Mouse (Mus musculus): ENCODE results near the gene Gm10188. TPM values are rescaled to one million over a fixed set of nuclear protein-coding genes. Genes with fewer than 3 reads are reported as not detected.

The Gm10188 gene
- total RNA-seq, 1 experiment from 2014 or later: not detected

DNA sequence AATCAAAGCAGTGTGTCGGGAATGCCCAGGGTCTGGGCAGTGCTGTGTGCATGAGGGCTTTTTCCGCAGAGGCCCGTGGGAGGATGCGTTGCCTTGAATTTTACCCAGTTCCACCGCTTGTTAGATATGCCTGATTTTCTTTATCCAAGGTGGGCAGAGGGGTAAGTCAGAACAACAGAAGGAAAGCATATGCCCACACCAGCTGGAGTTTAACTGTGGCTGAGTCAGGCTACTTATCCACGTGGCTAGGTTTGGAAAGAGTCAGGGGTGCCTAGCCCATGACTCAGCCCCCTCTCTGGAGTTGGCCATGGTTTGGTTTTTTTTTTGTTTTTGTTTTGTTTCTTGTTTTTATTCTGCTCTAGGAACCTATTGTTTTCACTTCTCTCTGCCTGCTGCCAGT is 30.3 kb downstream of the Gm10188 start:
- ATAC-seq (replicated peaks; ENCODE audit: insufficient number of reproducible peaks, low FRiP score, low TSS enrichment, poor library complexity, severe bottlenecking): no peak

DNA sequence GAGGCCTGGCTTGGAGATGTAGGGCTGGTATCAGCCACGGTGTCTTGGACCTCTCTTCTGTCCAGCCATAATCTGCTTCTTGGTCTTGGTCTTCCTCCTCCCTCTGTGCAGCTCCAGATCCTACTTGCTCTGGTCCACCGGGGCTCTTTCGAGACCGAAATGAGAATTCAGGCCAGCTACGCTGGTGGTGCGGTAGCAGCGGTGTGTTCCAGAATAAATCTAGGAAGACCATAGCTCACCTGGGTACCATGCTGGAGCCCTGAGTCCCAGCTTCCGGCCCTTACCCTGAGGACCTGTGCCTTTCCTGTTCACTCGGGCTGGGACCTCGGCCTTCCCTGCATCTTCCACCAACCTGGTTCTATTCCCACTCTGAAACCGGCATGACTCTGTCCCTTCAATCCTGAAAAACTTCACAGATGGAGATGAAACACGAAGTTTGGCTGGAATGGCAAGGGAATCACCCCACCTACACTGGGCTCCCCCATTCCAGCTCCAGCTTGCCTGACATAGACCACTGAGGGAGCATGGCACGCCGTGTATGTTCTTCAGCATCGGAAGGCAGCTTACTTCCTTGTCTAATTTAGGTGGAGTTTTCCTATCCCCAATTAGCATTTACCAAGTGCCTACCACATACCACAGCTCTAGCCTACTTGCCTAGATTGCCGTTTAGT is 31.0 kb downstream of the Gm10188 start:
- ATAC-seq (replicated peaks; ENCODE audit: insufficient number of reproducible peaks, low FRiP score, low TSS enrichment, poor library complexity, severe bottlenecking): no peak

DNA sequence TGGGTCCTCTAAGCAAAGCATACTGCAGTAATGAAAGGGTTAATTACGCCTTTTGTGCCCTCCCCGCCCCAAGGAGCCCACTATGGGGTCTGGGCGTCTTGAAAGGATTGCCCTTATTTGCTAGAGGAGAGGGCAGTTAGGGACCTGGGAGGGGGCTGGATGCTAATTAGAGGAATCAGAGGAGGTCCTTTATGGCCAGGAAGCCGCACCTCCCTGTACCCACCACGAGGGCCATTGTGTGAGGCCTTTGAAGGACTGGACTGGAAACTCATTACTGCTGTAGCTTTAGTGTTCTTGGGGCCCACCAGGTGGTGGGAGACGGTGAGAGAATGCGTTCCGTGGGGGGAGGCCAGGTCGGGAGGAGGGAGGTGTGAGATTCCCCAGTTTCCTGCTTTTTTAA is 31.9 kb downstream of the Gm10188 start:
- no peak for ATAC-seq (replicated peaks; ENCODE audit: insufficient number of reproducible peaks, low FRiP score, low TSS enrichment, poor library complexity, severe bottlenecking)

DNA sequence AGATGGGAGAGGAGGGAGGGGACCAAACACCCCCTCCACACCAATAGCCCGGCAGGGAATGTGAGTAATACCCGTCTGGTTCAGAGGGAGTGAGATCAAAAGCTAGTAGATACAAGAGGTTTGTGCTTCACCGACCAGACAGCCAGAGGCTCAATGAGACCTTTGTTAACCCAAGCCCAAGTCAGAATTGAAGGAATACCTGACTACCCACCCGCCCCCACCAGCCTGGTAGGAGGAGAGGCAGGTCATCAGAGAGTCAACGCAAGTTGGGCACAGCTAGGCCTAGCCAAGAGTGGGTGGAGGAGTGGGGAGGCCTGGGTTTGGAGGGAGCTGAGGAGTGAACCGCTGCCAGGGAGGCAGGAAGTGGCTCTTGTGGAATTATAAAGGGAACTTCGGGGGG is 33.2 kb downstream of the Gm10188 start:
- no peak for ATAC-seq (replicated peaks; ENCODE audit: insufficient number of reproducible peaks, low FRiP score, low TSS enrichment, poor library complexity, severe bottlenecking)

DNA sequence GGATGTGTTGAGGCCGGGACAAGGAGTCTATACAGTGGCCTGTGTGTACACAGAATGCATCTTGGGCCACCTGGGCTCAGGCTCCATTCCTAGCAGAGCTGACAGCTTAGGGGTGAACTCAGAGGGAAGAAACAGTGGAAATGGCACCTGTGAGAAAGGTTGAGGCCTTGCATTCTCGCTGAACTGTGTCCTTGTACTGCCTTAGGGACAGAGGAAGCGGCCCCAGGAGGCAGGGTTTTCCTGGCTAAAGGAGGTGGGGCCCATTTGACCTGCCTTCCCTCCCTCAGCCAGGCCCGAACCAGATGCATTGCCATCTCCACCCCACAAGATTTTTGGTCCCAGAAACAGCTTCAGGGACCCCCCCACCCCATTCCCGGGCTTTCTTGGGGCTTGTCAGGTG is 33.9 kb downstream of the Gm10188 start:
- no peak for ATAC-seq (replicated peaks; ENCODE audit: insufficient number of reproducible peaks, low FRiP score, low TSS enrichment, poor library complexity, severe bottlenecking)

DNA sequence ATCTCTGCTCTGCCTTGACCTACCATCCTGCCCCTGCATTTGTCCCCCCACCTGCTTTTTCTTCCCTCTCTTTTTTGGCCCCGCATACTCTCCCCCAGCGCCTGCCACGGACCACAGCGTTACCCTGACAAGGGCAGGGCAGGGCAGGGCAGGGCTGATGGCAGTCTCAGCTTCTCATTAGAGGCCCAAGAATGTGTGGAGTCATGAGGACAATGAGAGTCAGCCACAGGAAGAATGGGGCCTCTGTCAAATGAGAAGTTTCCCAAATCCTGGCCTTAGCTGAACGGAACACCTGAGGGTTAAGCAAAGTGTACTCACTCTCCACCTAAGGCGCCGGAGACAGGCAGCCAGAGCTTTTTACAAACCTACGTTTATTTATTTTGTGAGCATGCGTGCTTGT is 34.5 kb downstream of the Gm10188 start:
- no peak for ATAC-seq (replicated peaks; ENCODE audit: insufficient number of reproducible peaks, low FRiP score, low TSS enrichment, poor library complexity, severe bottlenecking)

DNA sequence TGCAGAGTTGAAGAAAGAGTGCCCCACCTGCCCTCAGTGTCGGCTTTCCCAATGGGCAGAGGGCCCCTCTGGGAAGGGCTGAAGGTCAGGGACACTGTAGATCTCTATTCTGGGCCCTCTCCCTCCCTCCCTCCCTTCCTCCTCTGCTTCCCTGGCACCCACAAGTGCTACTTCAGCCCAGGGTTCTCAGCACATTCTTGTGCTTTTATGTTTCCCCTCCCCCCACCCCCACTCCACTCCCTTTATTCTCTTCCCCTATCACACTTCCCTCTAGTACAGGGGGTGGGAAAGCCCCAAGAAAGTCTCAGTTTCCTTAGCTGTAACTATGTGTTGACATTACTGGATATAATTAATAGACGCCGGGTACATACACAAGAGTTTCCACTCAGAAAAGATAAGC is 34.9 kb downstream of the Gm10188 start:
- ATAC-seq (replicated peaks; ENCODE audit: insufficient number of reproducible peaks, low FRiP score, low TSS enrichment, poor library complexity, severe bottlenecking): no peak

DNA sequence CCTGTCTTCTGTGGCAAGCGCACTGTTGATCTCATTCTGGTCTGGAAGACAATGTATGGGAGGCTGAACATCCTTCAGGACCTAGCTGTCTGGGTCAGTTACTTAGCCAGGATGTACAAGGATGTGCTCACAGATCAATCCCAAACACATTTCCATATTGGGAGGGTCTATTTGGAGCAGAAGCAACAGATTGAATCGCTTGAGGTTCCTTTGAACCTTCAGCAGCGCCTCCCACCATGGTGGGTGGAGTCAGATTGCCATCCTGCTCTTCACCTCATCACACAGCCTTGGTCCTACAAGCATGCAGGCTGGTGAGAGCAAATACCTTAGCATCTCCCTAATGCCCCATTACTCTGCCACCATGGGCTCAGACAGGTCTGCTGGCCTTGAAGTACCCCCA is 35.8 kb downstream of the Gm10188 start:
- no peak for ATAC-seq (replicated peaks; ENCODE audit: insufficient number of reproducible peaks, low FRiP score, low TSS enrichment, poor library complexity, severe bottlenecking)

DNA sequence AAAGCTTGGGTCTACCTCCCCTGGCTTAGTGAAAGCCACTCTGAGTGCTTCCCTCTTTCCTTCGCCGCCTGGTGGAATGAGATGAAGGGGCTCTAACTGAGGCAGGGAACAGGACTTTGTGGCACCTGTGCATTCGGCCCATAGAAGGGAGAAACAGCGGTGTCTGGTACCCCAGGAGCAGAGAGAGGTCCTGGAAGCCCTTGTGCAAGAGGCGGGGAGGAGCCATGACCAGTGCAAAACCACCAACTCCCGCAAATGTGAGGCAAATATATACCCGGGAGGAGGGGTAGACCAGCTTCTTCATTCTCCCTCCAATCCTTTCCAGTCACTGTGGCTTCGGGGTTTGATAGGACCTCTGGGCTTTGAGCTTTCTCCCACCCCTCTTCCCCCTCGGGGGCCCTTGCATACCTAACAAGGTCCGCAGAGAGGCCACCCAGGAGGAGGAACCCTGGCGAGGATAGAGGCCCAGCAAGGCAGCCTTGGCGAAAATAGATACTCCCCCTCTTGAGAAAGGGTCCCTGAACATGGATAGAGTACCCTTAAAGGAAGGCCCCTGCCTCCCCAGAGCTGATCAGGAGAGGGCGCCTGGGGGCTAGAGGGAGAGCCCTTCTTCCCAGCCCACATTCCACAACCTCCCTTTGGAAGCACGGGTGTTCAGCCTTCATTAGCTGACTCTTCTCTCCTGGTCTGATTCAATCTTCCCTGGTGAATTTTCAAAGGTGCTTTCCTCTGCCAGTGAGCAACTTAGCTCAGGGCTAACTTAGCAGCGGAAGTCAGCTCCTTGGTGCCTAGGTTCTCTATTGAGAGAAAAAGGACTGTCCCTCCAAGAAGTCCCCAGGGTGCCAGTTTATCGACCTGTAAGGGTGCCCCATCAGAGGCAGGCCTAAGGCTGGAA is 37.5 kb downstream of the Gm10188 start:
- no peak for ATAC-seq (replicated peaks; ENCODE audit: insufficient number of reproducible peaks, low FRiP score, low TSS enrichment, poor library complexity, severe bottlenecking)

DNA sequence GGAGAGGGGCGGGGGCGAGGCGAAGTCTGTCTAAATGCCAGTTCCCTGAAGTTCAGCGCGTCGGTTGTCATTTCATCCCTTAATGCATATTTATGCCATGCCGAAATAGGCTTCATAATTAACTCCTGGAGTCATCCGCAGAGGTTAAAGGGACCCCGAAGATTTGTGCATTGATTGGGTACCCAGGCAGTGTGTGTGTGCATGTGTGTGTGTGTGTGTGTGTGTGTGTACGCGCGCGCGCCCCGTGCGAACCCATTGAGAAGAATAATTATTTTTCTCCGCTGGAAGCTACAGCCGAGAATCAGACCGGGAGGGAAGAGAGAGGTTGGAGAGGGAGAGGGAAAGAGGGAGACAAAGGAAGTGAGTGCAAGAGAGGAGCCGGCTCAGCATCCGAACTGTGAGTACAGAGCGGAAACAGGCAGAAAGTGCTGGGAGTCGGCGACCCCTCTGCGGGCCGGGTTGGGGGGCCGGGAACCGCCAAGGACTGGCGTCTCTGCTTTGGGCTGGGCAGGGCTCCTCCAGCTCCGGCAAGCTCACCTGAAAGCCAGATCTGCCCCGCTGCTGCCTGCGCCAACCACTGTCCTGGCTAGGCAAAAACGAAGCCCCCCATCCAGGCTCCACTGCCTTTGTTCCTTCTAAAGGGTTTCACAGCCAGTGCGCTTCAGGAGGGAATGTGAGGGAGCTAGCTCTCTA is 38.3 kb downstream of the Gm10188 start, which contains the start of the genes Lemd1 and AC124108.1:
Gene Lemd1, plus strand, starts transcription at position 339 of the 693 bp plus-strand sequence.
Gene AC124108.1, plus strand, starts transcription at position 365 of the 693 bp plus-strand sequence.
- ATAC-seq (replicated peaks; ENCODE audit: insufficient number of reproducible peaks, low FRiP score, low TSS enrichment, poor library complexity, severe bottlenecking): no peak

DNA sequence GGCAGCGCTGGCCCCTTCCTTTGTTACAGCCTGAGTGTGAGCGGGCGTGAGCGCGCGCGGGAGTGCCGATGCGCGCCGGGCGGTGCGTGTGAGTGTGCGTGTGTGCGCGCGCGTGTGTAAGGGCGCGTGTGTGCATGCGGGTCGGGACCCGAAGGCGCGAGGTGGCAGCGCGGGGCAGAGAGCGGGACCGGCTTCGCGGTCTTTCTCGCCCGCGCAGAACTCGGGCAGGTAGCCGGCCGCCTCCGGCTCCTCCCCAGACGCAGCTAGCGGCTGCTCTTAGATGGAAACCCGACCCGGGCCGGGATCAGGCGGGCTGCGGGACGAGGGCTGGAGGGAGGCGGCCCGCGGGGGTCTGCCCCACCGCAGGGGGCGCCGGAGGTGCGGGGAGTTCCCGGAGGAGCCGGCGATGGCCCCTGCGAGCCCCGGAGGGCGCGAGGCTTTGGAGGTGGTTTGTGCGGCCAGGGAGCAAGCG is 38.9 kb downstream of the Gm10188 start:
- ATAC-seq (replicated peaks; ENCODE audit: insufficient number of reproducible peaks, low FRiP score, low TSS enrichment, poor library complexity, severe bottlenecking): no peak

DNA sequence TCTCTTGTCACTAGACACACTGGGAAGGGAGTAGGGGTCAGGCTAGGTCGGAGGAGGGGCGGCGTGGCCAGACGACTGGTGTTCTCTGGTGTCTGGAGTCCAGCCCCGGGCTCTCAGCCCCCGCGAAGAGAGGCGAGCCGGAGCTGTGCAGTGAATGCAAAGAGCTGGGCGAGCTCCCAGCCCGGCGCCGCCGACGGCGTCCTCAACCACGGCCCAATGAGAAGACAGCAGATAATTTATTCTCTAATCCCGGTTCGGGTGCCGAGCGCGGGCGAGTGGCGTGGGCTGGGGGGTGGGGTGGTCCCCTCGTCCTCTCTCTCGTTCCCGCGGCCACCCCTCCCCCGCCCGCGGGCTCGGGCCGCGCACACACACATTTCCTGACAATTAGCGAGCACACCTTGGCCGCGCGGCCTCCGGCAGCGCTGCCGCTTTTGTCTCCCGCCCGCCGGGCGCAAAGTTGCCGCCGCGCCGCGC is 39.5 kb downstream of the Gm10188 start:
- no peak for ATAC-seq (replicated peaks; ENCODE audit: insufficient number of reproducible peaks, low FRiP score, low TSS enrichment, poor library complexity, severe bottlenecking)

DNA sequence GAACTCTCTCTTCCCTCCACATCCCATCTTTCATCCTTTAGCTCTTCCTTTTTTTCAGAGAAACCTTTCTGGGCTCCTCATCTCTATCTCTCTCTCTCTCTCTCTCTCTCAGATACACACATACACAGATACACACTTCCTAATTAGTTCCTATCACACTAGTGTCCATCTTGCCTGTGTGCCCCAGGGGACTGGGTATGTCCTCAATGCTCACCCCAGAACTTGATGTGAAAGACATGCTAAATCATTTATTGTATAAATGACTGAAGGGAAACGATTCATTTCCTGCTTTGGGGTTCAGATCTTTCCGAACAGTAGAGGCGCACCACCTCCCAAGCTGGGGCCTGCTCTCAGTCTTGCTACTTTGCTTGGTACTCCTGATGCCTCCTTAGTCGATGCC is 40.3 kb downstream of the Gm10188 start:
- ATAC-seq (replicated peaks; ENCODE audit: insufficient number of reproducible peaks, low FRiP score, low TSS enrichment, poor library complexity, severe bottlenecking): no peak

DNA sequence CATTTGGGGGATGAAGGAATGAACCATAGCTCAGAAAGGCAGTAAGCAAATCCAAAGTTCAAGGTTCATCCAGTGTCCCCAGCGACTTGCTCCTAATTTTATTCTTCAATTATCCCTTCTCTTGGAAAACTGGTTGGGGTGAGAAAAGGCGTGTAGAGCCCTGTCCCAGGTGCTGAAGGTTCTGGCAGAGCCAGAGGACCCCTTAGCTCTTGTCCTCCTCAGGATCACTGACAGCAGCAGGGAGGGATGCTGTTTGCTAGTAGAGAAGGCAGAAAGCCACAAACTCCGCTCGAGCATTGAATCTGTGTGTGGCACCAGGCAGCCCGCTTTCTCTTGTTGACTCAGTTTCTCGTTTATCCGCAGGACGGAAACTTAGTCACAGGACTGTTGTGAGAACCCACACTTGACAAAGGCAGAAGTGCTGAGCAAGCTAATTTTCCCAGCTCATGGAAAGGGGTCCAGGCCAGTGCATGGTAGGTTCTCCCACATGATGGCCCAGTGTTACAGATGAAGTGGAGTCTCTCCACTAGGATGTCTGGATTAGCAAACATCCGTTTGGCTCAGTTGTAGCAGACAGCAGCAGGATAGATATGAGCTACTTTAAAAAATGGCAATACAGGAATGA is 41.0 kb downstream of the Gm10188 start:
- no peak for ATAC-seq (replicated peaks; ENCODE audit: insufficient number of reproducible peaks, low FRiP score, low TSS enrichment, poor library complexity, severe bottlenecking)

DNA sequence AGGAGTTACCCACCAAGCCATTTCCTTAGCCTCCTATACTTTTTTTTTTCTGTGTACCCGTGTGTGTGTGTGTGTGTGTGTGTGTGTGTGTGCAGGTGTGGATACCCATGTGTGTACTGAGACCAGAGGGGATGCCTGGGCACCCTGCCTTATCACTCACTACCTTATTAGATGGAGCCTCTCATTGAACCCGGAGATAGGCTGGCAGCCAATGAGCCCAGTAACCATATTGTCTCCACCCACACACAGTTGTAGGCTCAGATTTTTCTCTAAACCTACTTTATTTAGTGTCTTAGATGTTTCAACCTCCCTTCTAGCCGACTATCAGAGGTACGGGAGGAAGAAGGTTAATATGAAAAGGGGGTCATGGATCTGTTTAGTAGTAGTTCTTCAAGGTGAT is 43.3 kb downstream of the Gm10188 start:
- no peak for ATAC-seq (replicated peaks; ENCODE audit: insufficient number of reproducible peaks, low FRiP score, low TSS enrichment, poor library complexity, severe bottlenecking)
